Mouse (Mus musculus): ENCODE measurements around the gene Gm17387. TPM values are rescaled to one million over a fixed set of nuclear protein-coding genes. Genes with fewer than 3 reads are reported as not detected.
A peak's percentile ranks its signal among the peaks of the same experiment; 100 is the strongest.

The Gm17387 gene
- polyA plus RNA-seq, 1 experiment = not detected

DNA sequence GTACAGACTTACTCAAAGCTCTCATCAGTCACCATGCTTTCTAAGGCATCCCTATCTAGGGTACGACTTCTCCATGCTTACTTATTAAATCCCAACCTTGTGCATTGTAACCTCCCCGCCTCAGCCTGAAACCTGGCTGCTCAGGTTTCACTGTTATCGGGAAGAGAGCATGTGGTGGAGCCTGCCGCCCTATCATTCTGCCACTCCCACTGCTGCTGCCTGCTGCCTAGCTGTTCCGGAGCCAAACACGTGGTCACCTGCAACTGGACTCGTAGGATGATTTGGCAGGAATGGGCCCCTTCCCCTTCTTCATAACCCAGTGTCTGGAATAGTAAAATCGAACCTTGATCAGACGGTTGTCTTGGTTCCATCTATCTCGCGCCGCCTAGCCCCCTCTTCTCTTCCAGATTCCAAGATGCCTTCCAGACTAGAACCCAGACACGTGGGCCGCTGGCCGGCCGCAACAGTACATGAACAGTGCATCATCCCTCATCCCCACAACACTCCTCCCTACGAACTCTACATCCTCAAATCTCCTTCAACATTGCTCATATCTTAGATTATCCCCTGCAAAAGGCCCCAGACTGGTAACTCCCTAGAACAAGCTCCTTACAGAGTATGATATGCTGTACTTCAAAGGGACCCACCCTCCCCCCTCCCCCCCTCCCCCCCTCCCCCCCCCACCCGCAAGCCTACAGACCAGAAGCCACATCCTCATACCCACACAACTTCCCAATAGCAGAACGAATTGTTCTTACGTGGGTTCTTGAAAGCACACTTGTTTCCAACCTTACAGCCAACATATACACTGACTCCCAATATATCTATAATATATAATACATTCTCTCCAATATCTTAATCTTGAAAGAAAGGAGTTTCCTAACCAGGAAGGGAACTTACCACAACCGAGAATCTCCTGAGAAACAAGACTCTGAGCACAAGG lies 9.4 kb downstream of the Gm17387 start:
- WGBS = 35% methylated on average over 21 of the region's 21 CpGs
- TF ChIP-seq CTCF (IDR thresholded peaks at IDR 0.05; ENCODE audit: control insufficient read depth, insufficient read depth, low read length) = no peak
- no peak for TF ChIP-seq POLR2A (IDR thresholded peaks at IDR 0.05; ENCODE audit: borderline replicate concordance, control insufficient read depth, low read depth, low read length)

DNA sequence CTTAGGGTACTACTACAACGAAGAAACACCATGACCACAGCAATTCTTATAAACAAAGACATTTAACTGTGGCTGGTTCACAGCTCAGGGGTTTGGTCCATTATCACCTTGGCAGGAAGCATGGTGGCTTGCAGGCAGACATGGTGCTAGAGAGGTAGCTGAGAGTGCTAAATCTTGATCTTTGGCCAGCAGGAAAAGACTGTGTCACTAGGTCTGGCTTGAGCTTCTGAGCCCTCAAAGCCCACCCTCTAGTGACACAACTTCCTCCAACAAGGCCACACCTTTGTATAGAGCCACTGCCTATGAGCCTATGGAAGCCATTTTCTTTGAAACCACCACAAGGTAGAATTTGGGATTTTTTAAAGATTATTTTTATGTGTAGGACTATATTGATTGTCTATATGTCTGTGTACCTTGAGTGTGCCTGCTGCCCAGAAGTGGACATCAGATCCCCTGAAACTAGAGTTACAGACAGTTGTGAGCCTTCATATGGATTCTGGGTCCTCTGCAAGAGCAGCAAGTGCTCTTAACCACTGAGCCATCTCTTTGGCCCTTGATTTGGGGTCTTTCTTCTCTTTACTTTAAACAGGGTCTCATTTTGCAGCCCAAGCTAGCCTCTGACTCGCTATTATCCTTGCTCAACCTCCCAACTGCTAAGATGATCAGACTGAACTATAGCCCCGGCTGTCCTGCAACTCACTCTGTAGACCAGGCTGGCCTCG lies 10.6 kb downstream of the Gm17387 start:
- WGBS = 88% methylated on average over 4 of the region's 4 CpGs
- no peak for TF ChIP-seq CTCF (IDR thresholded peaks at IDR 0.05; ENCODE audit: control insufficient read depth, insufficient read depth, low read length)
- TF ChIP-seq POLR2A (IDR thresholded peaks at IDR 0.05; ENCODE audit: borderline replicate concordance, control insufficient read depth, low read depth, low read length) = no peak
- Histone ChIP-seq H3K4me3 (replicated peaks; ENCODE audit: control insufficient read depth, low read depth, low read length) (no peak overlapping the region), H3K27ac (ENCODE audit: control insufficient read depth, insufficient read depth, low read depth, low read length, poor library complexity) (peak overlapping the region; percentile 35; the same call in 1 of the 2 replicates), H3K4me1 (ENCODE audit: control insufficient read depth, insufficient read depth, low read length) (peaks cover 14% of the 10 kb centered on the region)

More for the DNA sequence above, 9.4 kb downstream of the Gm17387 start:
- peaks cover 14% of the 10 kb centered on the region for H3K4me1 ChIP-seq (ENCODE audit: control insufficient read depth, insufficient read depth, low read length)
- H3K27ac ChIP-seq (ENCODE audit: control insufficient read depth, insufficient read depth, low read depth, low read length, poor library complexity) = peak overlapping the region; percentile 74
- peak overlapping the region; percentile 49 for H3K4me3 ChIP-seq (replicated peaks; ENCODE audit: control insufficient read depth, low read depth, low read length)

DNA sequence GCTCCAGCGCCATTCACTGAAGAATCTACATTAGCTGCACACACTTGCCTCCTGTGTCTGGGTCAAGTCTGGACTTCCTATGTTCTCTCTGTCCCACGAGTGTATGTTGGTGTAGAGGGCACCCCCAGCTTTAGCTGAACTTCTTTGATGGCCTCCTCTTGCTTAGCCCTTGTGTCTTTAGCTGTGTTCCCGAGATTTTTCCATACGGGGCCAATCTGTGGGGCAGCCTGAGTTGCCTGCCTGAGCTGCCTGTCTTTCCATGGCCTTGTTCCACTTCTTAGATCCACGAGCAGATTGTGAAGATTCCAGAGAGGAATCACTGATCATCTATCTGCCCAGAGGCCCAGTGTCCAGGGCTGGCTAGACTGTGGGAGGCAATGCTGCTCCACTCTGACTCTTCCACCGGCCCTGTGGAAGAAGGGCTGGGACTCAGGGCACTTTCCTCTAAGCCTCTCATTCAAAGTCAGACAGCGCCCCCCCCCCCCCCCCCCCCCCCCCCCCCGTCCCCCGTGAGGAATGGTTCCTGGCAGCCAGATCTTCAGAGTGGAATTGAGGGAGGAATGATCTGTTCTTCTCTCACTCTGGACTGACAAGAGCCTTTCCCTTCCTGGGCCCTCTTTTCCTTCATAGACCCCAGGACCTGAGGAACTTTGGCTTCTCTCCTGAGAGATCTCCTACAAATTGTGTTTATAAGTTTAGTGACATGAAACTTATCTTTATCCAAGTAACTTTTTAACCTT lies 12.1 kb downstream of the Gm17387 start:
- 61% methylated on average over 6 of the region's 9 CpGs for WGBS
- Histone ChIP-seq H3K4me3 (replicated peaks; ENCODE audit: control insufficient read depth, low read depth, low read length) (no peak overlapping the region), H3K4me1 (ENCODE audit: control insufficient read depth, insufficient read depth, low read length) (peaks cover 14% of the 10 kb centered on the region), H3K27ac (ENCODE audit: control insufficient read depth, insufficient read depth, low read depth, low read length, poor library complexity) (no peak overlapping the region)
- TF ChIP-seq POLR2A (IDR thresholded peaks at IDR 0.05; ENCODE audit: borderline replicate concordance, control insufficient read depth, low read depth, low read length) (no peak), CTCF (IDR thresholded peaks at IDR 0.05; ENCODE audit: control insufficient read depth, insufficient read depth, low read length) (no peak)

DNA sequence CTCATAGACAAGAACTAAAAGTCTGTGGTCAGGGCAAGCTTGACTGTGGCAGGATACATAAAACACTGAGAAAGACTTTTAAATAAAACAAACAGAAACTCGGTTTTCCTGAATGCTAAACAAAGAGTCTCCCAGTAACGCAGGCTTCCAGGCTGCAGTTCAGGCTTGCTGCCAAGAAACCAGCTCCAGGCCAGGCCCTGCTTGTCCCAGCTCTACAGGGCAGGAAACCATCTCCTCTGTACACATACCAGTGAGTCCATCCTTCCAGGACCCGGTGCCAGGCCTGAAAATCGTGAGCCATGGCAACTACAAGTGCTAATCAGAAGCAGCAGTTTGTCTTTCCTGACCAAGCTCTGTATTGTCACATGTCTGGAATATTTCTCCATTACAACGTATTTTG lies 12.7 kb downstream of the Gm17387 start:
- Histone ChIP-seq H3K4me3 (replicated peaks; ENCODE audit: control insufficient read depth, low read depth, low read length) (no peak overlapping the region), H3K27ac (ENCODE audit: control insufficient read depth, insufficient read depth, low read depth, low read length, poor library complexity) (peak overlapping the region; percentile 7), H3K4me1 (ENCODE audit: control insufficient read depth, insufficient read depth, low read length) (peaks cover 16% of the 10 kb centered on the region)
- TF ChIP-seq CTCF (IDR thresholded peaks at IDR 0.05; ENCODE audit: control insufficient read depth, insufficient read depth, low read length) = no peak
- no peak for TF ChIP-seq POLR2A (IDR thresholded peaks at IDR 0.05; ENCODE audit: borderline replicate concordance, control insufficient read depth, low read depth, low read length)
- WGBS = 22% methylated on average over 5 of the region's 5 CpGs

GRCm38 (mm10) chr7:141042539-141042938 lies 13.6 kb downstream of the Gm17387 start:
- WGBS = 54% methylated on average over 4 of the region's 4 CpGs
- peak overlapping the region; percentile 51; the same call in 1 of the 2 replicates for H3K27ac ChIP-seq (ENCODE audit: control insufficient read depth, insufficient read depth, low read depth, low read length, poor library complexity)
- no peak overlapping the region for H3K4me3 ChIP-seq (replicated peaks; ENCODE audit: control insufficient read depth, low read depth, low read length)
- H3K4me1 ChIP-seq (ENCODE audit: control insufficient read depth, insufficient read depth, low read length) = peaks cover 18% of the 10 kb centered on the region
- TF ChIP-seq POLR2A (IDR thresholded peaks at IDR 0.05; ENCODE audit: borderline replicate concordance, control insufficient read depth, low read depth, low read length) (no peak), CTCF (IDR thresholded peaks at IDR 0.05; ENCODE audit: control insufficient read depth, insufficient read depth, low read length) (no peak)

GRCm38 (mm10) chr7:141046931-141047580 lies 18.1 kb downstream of the Gm17387 start:
- Histone ChIP-seq H3K4me3 (replicated peaks; ENCODE audit: control insufficient read depth, low read depth, low read length) (no peak overlapping the region), H3K4me1 (ENCODE audit: control insufficient read depth, insufficient read depth, low read length) (peaks cover 9% of the 10 kb centered on the region), H3K27ac (ENCODE audit: control insufficient read depth, insufficient read depth, low read depth, low read length, poor library complexity) (peak overlapping the region; percentile 80)
- TF ChIP-seq POLR2A (IDR thresholded peaks at IDR 0.05; ENCODE audit: borderline replicate concordance, control insufficient read depth, low read depth, low read length) (no peak), CTCF (IDR thresholded peaks at IDR 0.05; ENCODE audit: control insufficient read depth, insufficient read depth, low read length) (no peak)
- 10% methylated on average over 6 of the region's 6 CpGs for WGBS

- TF ChIP-seq CTCF (IDR thresholded peaks at IDR 0.05; ENCODE audit: control insufficient read depth, insufficient read depth, low read length) = no peak
- no peak for TF ChIP-seq POLR2A (IDR thresholded peaks at IDR 0.05; ENCODE audit: borderline replicate concordance, control insufficient read depth, low read depth, low read length)
- Histone ChIP-seq H3K27ac (ENCODE audit: control insufficient read depth, insufficient read depth, low read depth, low read length, poor library complexity) (peak overlapping the region; percentile 80), H3K4me1 (ENCODE audit: control insufficient read depth, insufficient read depth, low read length) (peaks cover 9% of the 10 kb centered on the region), H3K4me3 (replicated peaks; ENCODE audit: control insufficient read depth, low read depth, low read length) (peak overlapping the region; percentile 55)
- 9% methylated on average over 15 of the region's 19 CpGs for WGBS
Measured at GRCm38 (mm10) chr7:141047581-141048225, 18.8 kb downstream of the Gm17387 start.
